Mouse (Mus musculus) adrenal gland, postnatal 25 days (tissue): ENCODE data around the gene Sumo2. TPM values are rescaled to one million over a fixed set of nuclear protein-coding genes. Genes with fewer than 3 reads are reported as not detected.
A peak's percentile ranks its signal among the peaks of the same experiment; 100 is the strongest.
"Not testable (repeated sequence)": the region's sequence is repeated elsewhere in the genome, so short reads cannot be mapped to it uniquely, and the experiment has no call there.

Source experiments
- DNase-seq: peaks from one replicate; pipeline ENCODE4 v3.0.0; 2021; ENCODE audit warnings: mixed read lengths
- total RNA-seq: library from RNA; stranded (reverse); gene quantifications from 2 replicates; pipeline ENCODE4 v1.2.3, GENCODE M21; 2021

Gene Sumo2
- total RNA-seq, 1 experiment from 2014 or later, result 263 TPM

DNA sequence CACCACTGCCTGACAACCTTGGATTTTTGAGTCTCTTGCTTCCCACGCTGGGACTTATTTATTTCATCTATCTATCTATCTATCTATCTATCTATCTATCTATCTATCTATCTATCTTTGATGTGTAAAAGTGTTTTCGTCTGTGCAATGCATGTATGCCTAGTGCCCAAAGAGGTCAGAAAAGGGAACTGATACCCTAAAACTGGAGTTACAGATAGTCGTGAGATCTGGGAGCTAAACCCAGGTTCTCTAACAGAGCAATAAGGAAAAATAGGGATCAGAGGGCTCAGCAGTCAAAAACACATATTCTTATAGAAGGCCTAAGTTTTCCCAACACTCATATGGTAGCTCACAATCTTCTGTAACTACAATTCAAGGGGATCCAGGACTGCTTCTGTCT is 16.5 kb downstream of the Sumo2 start:
- DNase-seq, result no peak

GRCm38 (mm10) chr11:115518693-115519092 is 17.4 kb downstream of the Sumo2 start:
- DNase-seq, result no peak

DNA sequence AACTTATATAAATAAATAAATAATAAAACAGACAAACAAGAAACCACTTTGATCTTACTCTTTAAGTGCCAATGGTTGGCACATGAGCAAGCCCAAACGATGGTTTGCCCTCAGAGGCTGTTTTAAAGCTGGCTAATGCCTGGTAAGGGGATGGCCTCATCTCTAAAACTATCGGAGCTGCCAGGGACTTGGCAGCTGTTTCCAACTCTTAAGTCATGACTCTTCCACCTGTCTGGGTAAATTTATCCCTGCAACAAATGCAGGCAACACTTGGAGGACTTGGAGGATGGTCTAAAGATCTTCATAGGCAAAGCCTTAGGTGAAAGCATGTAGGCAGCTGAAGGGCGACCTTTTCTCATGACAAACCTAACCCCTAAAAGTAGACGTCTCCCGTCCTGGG is 19.1 kb downstream of the Sumo2 start:
- no peak for DNase-seq

DNA sequence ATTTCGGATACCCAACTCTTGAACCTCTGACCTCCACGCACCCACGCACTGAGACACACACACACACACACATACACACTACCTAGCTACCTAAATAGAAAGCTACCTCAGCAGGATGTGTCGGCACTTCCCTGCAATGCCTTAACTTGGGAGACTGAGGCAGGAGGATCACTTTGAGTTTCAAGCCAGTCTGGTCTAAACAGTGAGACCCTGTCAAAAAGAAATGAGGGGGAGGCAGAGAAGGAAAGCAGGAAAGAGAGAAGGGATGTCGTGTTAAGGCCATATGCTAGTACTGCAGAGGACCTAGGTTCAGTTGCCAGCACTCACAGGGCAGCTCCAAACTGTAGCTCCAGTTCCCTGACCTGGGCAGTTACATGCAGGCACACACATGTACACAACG is 21.1 kb downstream of the Sumo2 start:
- no peak for DNase-seq

DNA sequence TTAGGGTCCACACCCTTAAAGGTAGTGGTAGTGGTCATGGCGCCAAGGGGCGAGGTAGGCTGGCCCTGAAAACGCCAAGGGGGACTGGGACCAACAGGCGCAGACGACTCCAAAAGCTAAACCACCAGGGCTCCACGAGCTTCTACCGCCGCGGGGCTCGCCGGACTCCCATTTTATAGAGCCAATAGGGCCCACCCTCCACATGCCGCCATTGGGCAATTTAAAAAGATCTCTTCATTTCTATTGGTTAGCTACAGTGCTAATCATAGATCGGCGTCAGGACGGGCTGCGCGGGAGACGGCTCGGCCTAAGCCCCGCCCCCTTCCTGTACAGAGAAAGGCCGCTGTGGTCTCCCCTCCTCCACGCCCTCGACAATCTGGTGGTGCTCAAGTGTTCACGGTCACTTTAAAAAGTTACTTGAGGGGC is 21.8 kb downstream of the Sumo2 start, which contains the start of gene Jpt1:
TSS of gene Jpt1 (minus strand) at position 150 of the 426 bp plus-strand sequence.
- DNase-seq, result peak; percentile 91

- peak; percentile 51 for DNase-seq
These were observed 22.5 kb downstream of the Sumo2 start for GRCm38 (mm10) chr11:115513271-115514237.

DNA sequence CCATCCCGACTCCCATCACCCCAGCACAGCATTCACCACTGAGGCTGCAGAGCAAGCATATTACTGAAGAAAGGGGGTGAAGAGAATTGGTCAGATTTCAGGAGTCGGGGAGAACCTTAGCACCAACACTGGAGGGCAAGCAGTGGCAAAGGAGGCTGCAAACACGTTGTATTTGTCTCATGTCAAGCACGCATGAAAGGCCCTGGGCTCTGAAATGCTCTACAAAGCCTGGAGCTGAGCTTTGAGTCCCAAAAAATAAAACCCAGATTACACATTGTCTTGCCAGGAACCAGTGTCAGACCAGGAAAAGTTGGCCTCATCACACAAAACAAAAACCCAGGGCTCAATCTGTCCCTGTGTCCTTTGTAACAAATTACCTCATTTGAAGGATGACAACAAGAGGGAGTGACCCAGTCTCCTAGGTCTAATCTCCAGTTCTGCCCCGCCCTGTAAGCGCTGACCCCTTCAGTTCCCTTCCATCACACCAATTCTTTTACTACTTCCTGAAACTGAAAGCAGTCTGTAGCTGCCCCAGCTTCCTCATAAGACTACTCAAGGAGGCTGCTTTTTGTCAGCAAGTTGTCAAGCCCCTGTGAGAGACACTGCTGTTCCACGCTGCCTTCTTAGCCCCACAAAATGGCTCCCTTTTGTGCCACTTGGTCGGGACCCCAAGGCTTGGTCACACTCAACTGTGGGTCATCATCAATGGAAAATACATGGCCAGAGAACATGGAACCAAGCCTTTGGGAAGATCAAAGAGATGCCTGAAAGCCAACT is 23.5 kb downstream of the Sumo2 start:
- no peak for DNase-seq

DNA sequence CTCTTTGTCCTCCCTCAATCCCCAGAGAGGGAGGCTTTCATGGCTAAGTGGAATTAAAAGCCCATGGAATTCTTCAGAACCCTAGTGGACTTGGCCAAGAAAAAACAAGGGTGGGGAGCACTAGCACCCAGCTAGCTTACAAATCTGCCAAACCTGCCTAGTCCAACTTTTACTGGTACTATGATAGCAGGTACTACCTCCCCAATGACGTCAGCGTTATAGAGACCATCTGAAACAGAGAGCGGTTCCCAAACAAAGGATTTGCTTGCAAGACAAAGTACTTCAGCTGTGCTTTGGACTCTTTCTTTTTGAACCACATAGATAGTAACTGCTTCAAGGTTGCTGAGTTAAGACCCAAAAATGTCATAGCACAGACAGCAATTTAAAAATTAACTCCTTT is 24.1 kb downstream of the Sumo2 start:
- DNase-seq, result no peak

DNA sequence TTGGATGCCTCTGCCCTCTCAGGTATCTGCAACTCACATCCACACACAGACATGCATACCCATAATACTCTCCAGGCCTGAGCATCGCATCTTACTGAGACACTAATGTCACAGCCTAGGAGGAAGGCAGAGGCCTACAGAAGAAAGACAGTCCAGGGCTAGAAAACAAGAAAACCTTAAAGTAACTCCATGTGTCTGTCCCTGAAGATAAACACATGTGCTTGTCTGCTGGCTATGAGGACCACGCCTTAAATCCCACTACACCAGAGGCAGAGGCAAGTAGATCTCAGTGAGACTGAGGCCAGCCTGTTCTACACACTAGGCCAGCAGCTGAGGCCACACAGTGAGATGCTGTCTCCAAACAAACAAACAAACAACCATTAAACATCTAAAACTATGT is 25.0 kb downstream of the Sumo2 start:
- no peak for DNase-seq

DNA sequence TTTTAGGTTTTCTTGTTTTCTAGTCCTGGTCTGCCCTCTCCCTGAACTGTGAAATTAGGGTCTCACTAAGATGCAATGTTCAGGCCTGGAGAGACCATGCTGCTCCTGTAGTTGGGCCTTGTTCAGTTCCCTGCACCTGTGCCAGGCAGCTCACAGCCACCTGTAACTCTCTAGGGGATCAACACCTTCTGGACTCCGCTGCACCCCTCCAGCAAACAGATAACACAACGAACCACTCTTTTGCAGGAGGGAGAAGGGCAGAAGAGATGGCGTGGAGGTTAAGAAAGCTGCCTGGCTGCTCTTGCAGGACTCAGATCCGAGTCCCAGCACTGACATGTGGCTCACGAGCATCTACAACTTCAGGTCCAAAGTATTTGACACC is 25.6 kb downstream of the Sumo2 start:
- DNase-seq, result no peak

- no peak for DNase-seq
These were observed 26.1 kb downstream of the Sumo2 start for GRCm38 (mm10) chr11:115509773-115510506.

GRCm38 (mm10) chr11:115508061-115508460 is 28.0 kb downstream of the Sumo2 start:
- no peak for DNase-seq

GRCm38 (mm10) chr11:115506586-115506985 is 29.5 kb downstream of the Sumo2 start:
- DNase-seq, result no peak

GRCm38 (mm10) chr11:115502636-115503035 is 33.4 kb downstream of the Sumo2 start:
- DNase-seq, result no peak

GRCm38 (mm10) chr11:115496559-115496958 is 39.5 kb downstream of the Sumo2 start:
- not testable (repeated sequence) for DNase-seq

DNA sequence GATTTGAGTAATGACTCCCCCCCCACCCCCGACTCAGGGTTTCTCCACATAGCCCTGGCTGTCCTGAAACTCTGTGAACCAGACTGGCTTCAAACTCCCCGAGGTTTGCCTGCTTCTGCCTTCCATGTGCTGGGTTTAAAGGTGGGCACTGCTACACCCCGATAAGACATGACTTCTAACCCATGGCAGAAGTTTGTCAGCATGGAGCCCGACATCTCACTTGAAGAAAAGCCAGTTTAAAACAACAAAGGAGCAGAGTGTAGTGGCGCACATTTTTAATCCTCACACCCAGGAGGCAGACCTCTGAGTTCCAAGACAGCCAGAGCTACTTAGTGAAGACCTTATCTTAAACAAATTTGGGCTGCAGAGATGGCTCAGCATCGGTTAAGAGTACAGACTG is 43.7 kb downstream of the Sumo2 start:
- DNase-seq, result no peak

- DNase-seq, result peak; percentile 83
These were observed 44.6 kb downstream of the Sumo2 start, which contains the start of gene Nt5c for GRCm38 (mm10) chr11:115491356-115492083. Gene Nt5c (minus strand): TSS chr11:115491862.

DNA sequence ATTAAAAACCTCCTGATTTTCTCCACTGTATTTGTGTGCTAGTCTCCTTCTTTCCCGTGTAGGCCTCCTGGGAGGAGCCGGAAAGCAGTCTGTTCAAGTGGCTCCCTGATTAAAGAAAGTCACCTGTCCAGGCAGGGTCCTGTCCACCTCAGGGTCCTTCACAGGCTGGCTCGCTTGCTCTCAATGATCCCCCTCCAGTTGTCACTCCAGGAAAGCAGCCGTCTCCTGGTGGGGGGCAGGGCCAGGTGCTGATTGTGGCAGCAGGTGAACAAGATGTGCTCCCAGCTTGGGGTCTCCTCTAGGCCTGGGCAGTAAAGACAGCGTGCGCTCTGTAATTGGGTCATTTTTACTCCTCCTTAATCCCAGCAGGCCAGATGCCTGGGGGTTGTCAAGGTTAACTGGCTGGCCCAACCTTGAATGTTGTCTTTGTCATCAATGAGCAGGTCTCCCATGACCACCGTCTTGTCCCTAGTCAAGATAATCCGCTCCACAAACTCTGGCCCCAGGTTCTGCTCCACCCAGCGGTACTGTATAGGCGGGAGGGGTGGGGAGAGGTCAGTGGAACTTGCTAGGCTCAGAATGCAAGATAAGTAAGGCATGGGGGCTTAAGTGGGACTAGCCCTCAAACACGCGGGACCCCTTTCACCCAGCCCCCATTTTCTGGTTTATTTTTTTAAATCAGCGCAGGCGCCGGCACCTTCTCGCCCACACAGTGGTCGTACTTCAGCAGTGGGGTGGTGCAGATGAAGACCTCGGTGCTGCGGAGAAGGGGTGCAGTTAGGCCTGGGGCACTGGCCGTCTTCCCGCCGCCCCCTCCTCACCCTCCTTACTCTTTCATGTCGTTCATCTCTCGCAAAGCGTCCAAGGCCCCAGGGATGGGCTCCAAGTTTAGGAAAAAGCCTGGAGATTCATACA is 45.4 kb downstream of the Sumo2 start:
- DNase-seq, result peak; percentile 26

- no peak for DNase-seq
These were observed 47.4 kb downstream of the Sumo2 start for GRCm38 (mm10) chr11:115488551-115489104.

DNA sequence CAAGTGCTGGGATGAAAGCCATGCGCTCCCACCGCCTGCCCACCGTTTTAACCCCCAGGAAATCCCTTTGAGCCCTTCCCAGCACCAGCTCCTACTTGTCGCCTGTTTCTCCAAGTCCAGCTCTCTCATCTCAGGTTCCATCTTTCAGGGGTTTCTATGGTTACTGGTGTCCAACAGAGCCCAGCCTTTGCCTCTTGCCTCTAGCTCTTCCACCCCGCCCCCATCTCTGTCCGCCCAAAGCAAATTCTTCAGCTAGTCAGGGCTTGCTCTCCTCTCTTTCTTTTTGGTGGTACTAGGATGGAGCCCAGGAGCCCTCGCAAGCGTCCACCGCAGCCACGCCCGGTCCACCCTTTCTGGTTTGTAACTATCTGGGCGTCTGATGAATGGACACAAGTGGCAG is 50.9 kb downstream of the Sumo2 start:
- DNase-seq, result no peak
